Mouse (Mus musculus): ENCODE measurements around the gene Insyn1.

Insyn1 gene

GRCm38 (mm10) chr9:58487851-58488801 lies at the start of gene Insyn1:
Gene Insyn1 (plus strand): TSS chr9:58488603.
- no peak for DNase-seq (ENCODE audit: low spot score in 2 of 2)

- DNase-seq (ENCODE audit: low spot score in 2 of 2): no peak
Measured at GRCm38 (mm10) chr9:58438921-58439396, 49.4 kb upstream of the Insyn1 start.

- no peak for DNase-seq (ENCODE audit: low spot score in 2 of 2)
Measured at GRCm38 (mm10) chr9:58440100-58440499, 48.3 kb upstream of the Insyn1 start.

GRCm38 (mm10) chr9:58440614-58441013 lies 47.8 kb upstream of the Insyn1 start:
- no peak for DNase-seq (ENCODE audit: low spot score in 2 of 2)

- no peak for DNase-seq (ENCODE audit: low spot score in 2 of 2)
Measured at GRCm38 (mm10) chr9:58441351-58442104, 46.9 kb upstream of the Insyn1 start.

- DNase-seq (ENCODE audit: low spot score in 2 of 2): no peak
Measured at GRCm38 (mm10) chr9:58442105-58443010, 46.0 kb upstream of the Insyn1 start.

GRCm38 (mm10) chr9:58443061-58443460 lies 45.3 kb upstream of the Insyn1 start:
- no peak for DNase-seq (ENCODE audit: low spot score in 2 of 2)

- no peak for DNase-seq (ENCODE audit: low spot score in 2 of 2)
Measured at GRCm38 (mm10) chr9:58446829-58447228, 41.6 kb upstream of the Insyn1 start.

- DNase-seq (ENCODE audit: low spot score in 2 of 2): no peak
Measured at GRCm38 (mm10) chr9:58447997-58448595, 40.3 kb upstream of the Insyn1 start.

- no peak for DNase-seq (ENCODE audit: low spot score in 2 of 2)
Measured at GRCm38 (mm10) chr9:58449526-58449925, 38.9 kb upstream of the Insyn1 start.

- DNase-seq (ENCODE audit: low spot score in 2 of 2): no peak
Measured at GRCm38 (mm10) chr9:58453791-58454378, 34.5 kb upstream of the Insyn1 start.

GRCm38 (mm10) chr9:58454886-58455285 lies 33.5 kb upstream of the Insyn1 start:
- DNase-seq (ENCODE audit: low spot score in 2 of 2): no peak

GRCm38 (mm10) chr9:58455798-58456197 lies 32.6 kb upstream of the Insyn1 start:
- no peak for DNase-seq (ENCODE audit: low spot score in 2 of 2)

- no peak for DNase-seq (ENCODE audit: low spot score in 2 of 2)
Measured at GRCm38 (mm10) chr9:58457481-58457955, 30.9 kb upstream of the Insyn1 start.

GRCm38 (mm10) chr9:58458341-58458740 lies 30.1 kb upstream of the Insyn1 start:
- no peak for DNase-seq (ENCODE audit: low spot score in 2 of 2)

GRCm38 (mm10) chr9:58458856-58459553 lies 29.4 kb upstream of the Insyn1 start:
- DNase-seq (ENCODE audit: low spot score in 2 of 2): no peak

- no peak for DNase-seq (ENCODE audit: low spot score in 2 of 2)
Measured at GRCm38 (mm10) chr9:58467345-58468025, 20.9 kb upstream of the Insyn1 start.

- DNase-seq (ENCODE audit: low spot score in 2 of 2): no peak
Measured at GRCm38 (mm10) chr9:58470466-58470865, 17.9 kb upstream of the Insyn1 start.

GRCm38 (mm10) chr9:58473211-58473815 lies 15.1 kb upstream of the Insyn1 start:
- DNase-seq (ENCODE audit: low spot score in 2 of 2): no peak
